Mouse (Mus musculus): ENCODE measurements around the gene Med24.
A peak's percentile ranks its signal among the peaks of the same experiment; 100 is the strongest.

- TF ChIP-seq CTCF (IDR thresholded peaks at IDR 0.05; ENCODE audit: extremely low read depth, insufficient read depth, low read length) (no peak), POLR2A (IDR thresholded peaks at IDR 0.05; ENCODE audit: extremely low read depth, insufficient read depth, low read length) (peak; percentile 66; the same call in 1 of the 2 replicates)
Measured at GRCm38 (mm10) chr11:98740393-98741050, 11.3 kb upstream of the Med24 start, which contains the start of gene Thra.
